Mouse (Mus musculus): ENCODE data around the gene Zkscan2.

Gene Zkscan2

GRCm38 (mm10) chr7:123431206-123431605, 69.0 kb downstream of the Zkscan2 start:
- DNase-seq (ENCODE audit: low spot score in 2 of 2), result no peak

GRCm38 (mm10) chr7:123430411-123430705, 69.9 kb downstream of the Zkscan2 start:
- DNase-seq (ENCODE audit: low spot score in 2 of 2), result no peak

GRCm38 (mm10) chr7:123429624-123430410, 70.4 kb downstream of the Zkscan2 start:
- DNase-seq (ENCODE audit: low spot score in 2 of 2), result peak; percentile 21 to 31

Measured in natural killer cell, adult 2 months (primary cell).